Mouse (Mus musculus) left cerebral cortex, postnatal 10 days (tissue): ENCODE measurements around the gene Gm26620. TPM values are rescaled to one million over a fixed set of nuclear protein-coding genes. Genes with fewer than 3 reads are reported as not detected.

ENCODE experiments used
- DNase-seq, 2 experiments: peaks; one replicate each; pipeline ENCODE4 v3.0.0; 2021 to 2022; ENCODE audit warnings: low spot score in 2 of 2, mixed read lengths in 1 of 2; ENCODE audit errors: extremely low spot score in 1 of 2
- intact Hi-C: fragments of 180-260 bp; cut with DNase I; formaldehyde crosslinking; loops from one replicate; pipeline ENCODE4 v1.15.1; 2025
- total RNA-seq, 2 experiments: library from RNA; stranded (reverse); gene quantifications; 2 replicates each; pipeline ENCODE4 v1.2.3; 2021

Gene Gm26620
- total RNA-seq, 2 experiments from 2014 or later = 0.45 to 0.58 TPM

- intact Hi-C loops = no loop called here
- peak; percentile 94 to 96 for DNase-seq
Measured at GRCm38 (mm10) chr1:170867691-170868105, 17.2 kb upstream of the Gm26620 start, which contains the start of gene Atf6. TSS of gene Atf6 (minus strand) at chr1:170867771.

GRCm38 (mm10) chr1:170868107-170868904 is 16.6 kb upstream of the Gm26620 start:
- intact Hi-C loops = no loop called here
- peak; percentile 54 to 75 for DNase-seq

GRCm38 (mm10) chr1:170868905-170869283 is 16.0 kb upstream of the Gm26620 start:
- DNase-seq = no peak
- intact Hi-C loops = no loop called here

GRCm38 (mm10) chr1:170871402-170871801 is 13.5 kb upstream of the Gm26620 start:
- no peak for DNase-seq
- intact Hi-C loops = no loop called here

- intact Hi-C loops = no loop called here
- no peak for DNase-seq
Measured at GRCm38 (mm10) chr1:170871961-170872360, 12.9 kb upstream of the Gm26620 start.

GRCm38 (mm10) chr1:170875676-170876075 is 9.2 kb upstream of the Gm26620 start:
- intact Hi-C loops = no loop called here
- no peak for DNase-seq

GRCm38 (mm10) chr1:170876906-170877305 is 8.0 kb upstream of the Gm26620 start:
- no peak for DNase-seq

GRCm38 (mm10) chr1:170882915-170883485 is 1.9 kb upstream of the Gm26620 start:
- no peak for DNase-seq
- intact Hi-C loops = no loop called here

More at GRCm38 (mm10) chr1:170876906-170877305, 8.0 kb upstream of the Gm26620 start:
- intact Hi-C loops = no loop called here

- intact Hi-C loops = no loop called here
- DNase-seq = no peak
Measured at GRCm38 (mm10) chr1:170884390-170884789, 475 bp upstream of the Gm26620 start.

- intact Hi-C loops = no loop called here
- no peak for DNase-seq
Measured at GRCm38 (mm10) chr1:170886044-170886458, 1.2 kb downstream of the Gm26620 start.

- no peak for DNase-seq
- intact Hi-C loops = no loop called here
Measured at GRCm38 (mm10) chr1:170889310-170889709, 4.4 kb downstream of the Gm26620 start.

GRCm38 (mm10) chr1:170891646-170892045 is 6.8 kb downstream of the Gm26620 start:
- intact Hi-C loops = loop anchor here (10.0 kb wide), 1 partner anchor 363 kb away; the partner anchor contains the start of genes Adamts4 and Ndufs2
- no peak for DNase-seq

GRCm38 (mm10) chr1:170892279-170892678 is 7.4 kb downstream of the Gm26620 start:
- no peak for DNase-seq
- intact Hi-C loops = loop anchor here (10.0 kb wide), 1 partner anchor 363 kb away; the partner anchor contains the start of genes Adamts4 and Ndufs2

GRCm38 (mm10) chr1:170894603-170895602 is 10.0 kb downstream of the Gm26620 start:
- intact Hi-C loops = loop anchor here (5.0 to 10.0 kb wide), 2 partner anchors 217 to 360 kb away; partner anchors contain the start of genes Adamts4, Cfap126 and Ndufs2
- peak in 1 of 2 experiments; percentile 55 for DNase-seq

- intact Hi-C loops = loop anchor here (5.0 to 10.0 kb wide), 2 partner anchors 216 to 358 kb away; partner anchors contain the start of genes Adamts4, Cfap126 and Ndufs2
- no peak for DNase-seq
Measured at GRCm38 (mm10) chr1:170896651-170897281, 11.9 kb downstream of the Gm26620 start.

- intact Hi-C loops = loop anchor here (5.0 to 10.0 kb wide), 2 partner anchors 214 to 356 kb away; partner anchors contain the start of genes Adamts4, Cfap126 and Ndufs2
Measured at GRCm38 (mm10) chr1:170898413-170899075, 13.7 kb downstream of the Gm26620 start.

GRCm38 (mm10) chr1:170900799-170901467 is 16.1 kb downstream of the Gm26620 start:
- peak in 1 of 2 experiments; percentile 67 for DNase-seq
- intact Hi-C loops = loop anchor here (2.0 kb wide), 1 partner anchor 92 kb away; no protein-coding TSS in a partner anchor

More at GRCm38 (mm10) chr1:170898413-170899075, 13.7 kb downstream of the Gm26620 start:
- DNase-seq = no peak
